Mouse (Mus musculus) layer of hippocampus, postnatal 14 days (tissue): ENCODE data around the gene Gm49661. TPM values are rescaled to one million over a fixed set of nuclear protein-coding genes. Genes with fewer than 3 reads are reported as not detected.

Experiments used
- DNase-seq, 2 experiments: peaks; one replicate each; pipeline ENCODE4 v3.0.0; 2021 to 2022; ENCODE audit warnings: low spot score in 2 of 2, mixed read lengths in 1 of 2
- microRNA-seq, 2 experiments: library from miRNA; unstranded; fragments of <30 nt; microRNA quantifications; one replicate each; pipeline ENCODE4 v1.2.0; 2021
- total RNA-seq, 2 experiments: library from RNA; stranded (reverse); gene quantifications; 2 replicates each; pipeline ENCODE4 v1.2.3; 2021

Gene Gm49661
- total RNA-seq, 2 experiments from 2014 or later, result not detected

DNA sequence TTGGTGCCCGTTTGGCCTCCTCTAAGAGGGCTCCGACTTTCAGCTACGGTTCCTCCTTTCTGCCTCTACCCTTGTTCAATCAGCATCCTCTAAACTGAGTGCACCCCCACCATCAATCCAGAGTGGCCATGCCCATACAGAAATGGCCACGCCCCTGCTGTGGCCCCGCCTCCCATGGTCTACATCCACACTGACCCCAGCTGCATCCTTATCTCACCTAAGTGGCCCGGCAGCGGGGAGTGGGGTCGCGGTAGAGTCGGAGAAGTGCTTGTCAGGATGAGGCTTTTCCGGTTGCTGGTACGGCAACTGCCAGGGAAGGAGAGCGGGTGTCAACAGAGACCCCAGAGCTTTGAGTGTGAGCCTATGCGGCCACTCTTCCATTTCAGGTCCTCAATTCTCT, 33.7 kb downstream of the Gm49661 start:
- DNase-seq, result no peak

DNA sequence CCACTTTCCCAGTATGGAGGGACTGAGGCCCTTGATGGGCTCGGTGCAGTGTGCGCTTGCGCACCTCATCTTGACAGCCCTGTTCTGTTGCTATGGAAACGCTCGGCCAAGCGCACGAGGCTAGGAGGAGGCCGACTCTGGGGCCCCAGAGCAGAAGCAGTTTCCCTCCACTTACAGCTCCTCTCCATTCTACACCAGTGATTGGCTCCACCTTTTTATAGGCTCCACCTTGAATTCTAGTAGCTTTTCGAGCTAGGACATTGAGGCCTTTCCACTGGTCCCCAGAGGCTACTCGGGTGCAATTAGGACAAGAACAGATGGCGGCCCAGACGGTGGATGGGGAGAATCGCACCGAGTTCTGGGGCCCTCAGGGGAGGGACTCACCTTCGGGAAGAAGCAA, 34.4 kb downstream of the Gm49661 start:
- no peak for DNase-seq

DNA sequence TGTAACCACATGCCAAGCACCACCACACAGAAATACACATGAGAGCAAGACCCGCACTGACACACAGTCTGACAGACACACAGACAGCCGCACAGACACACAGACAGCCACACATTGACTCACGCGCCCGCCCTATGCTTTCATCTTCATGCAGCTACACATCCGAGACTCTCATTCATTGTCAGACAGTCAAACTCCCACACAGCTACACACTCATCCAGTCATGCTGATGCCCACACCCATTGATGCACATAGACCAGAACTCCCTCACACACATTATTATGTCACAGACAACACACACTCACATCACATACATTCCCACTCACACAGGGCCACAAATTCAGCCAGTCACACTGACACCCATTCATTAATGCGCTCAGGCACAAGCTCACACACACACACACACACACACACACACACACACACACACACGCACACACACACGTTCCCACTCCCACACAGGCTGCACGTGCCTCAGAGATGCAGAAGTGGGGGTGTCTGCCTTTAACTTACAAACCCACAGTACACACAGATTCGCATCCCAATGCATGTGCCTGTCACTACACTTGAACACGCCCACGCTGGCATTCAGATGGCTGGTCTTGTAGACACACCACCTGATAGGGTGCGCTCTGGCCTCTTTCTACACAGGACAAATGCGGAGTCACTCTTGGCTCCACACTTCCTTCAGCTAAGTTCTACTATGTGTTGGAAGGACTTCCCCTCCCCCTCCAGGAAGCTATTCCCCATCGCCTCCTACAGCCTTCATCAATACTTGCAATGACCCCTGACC, 35.3 kb downstream of the Gm49661 start:
- DNase-seq, result no peak

DNA sequence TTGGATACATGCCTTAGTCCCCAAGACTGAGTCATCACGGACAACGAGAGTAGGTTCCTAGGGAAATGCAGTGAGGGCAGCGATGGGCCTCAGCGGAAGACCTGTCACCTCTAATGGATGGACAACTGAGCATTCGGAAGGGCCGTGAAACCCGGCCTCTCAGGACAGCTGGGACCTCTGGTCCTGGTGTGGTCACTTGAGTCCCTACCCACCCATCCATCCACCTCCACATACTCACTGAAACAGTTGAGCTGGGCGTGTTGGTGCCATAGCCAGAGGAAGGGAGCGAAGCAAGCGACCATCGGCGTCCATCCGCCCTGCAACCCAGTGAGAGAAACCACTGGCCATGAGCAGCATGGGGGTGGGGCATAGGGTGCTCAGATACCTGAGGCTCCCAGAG, 38.7 kb downstream of the Gm49661 start:
- DNase-seq, result no peak

- DNase-seq, result peak; percentile 70 to 71
These were observed 40.6 kb downstream of the Gm49661 start for GRCm38 (mm10) chr8:84928456-84929306.

- DNase-seq, result no peak
These were observed 41.7 kb downstream of the Gm49661 start for GRCm38 (mm10) chr8:84927513-84927912.

GRCm38 (mm10) chr8:84925557-84925956, 43.7 kb downstream of the Gm49661 start:
- DNase-seq, result no peak

- DNase-seq, result no peak
These were observed 47.6 kb downstream of the Gm49661 start for GRCm38 (mm10) chr8:84921596-84921995.

DNA sequence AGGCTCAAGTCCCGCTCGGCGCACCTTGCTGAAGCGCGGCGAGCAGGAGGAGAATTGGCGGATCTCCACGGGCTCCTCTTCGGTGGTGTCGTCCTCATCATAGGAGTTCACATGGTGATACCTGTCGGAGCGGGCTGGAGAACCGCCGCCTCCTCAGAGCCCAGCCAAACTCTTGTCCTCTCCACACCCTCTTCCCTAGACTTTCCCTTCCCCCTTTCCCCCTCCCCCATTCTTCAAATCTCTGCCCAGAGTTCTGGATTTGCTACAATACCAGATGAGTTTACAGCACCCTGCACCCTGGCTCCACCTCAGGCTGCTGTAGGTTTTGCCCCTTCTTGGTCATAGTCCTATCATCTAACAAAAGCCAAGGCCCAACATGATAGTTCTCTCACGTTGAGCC, 50.6 kb downstream of the Gm49661 start:
- DNase-seq, result no peak

DNA sequence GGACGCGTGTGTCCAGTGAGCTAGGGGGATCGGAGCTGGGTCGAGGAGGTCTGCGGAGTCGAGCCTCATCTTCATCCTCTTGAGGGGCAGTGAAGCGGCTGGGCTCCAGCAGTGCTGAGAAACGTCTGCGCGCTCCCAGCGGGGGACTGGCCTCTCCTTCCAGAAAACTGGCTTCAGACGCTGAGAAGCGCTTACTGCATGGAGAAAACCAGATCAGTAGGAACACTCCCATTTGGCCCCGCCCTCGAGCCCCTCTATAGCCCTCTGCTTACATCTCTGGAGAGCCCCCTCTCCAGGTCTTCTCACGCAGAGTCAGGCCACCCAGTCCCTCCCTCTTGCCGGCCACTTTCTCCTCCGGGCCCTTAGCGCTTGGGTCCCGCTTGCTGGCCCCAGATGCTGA, 51.5 kb downstream of the Gm49661 start:
- DNase-seq, result no peak

Small RNAs within 50 kb of the gene (microRNA-seq; reads per million reads assigned to microRNA genes)
- 2.5 to 7.6 reads per million in 2 experiments for gene Gm24197

Other genes starting within 250 kb of the Gm49661 start
- not detected for gene G430095P16Rik, start 246.4 kb downstream of the Gm49661 start, total RNA-seq
- 100 to 1,000 TPM; 519 to 562 TPM for gene Nfix, start 169.1 kb downstream of the Gm49661 start, total RNA-seq
- 1 to 10 TPM; 7.4 to 8.6 TPM for gene Dand5, start 146.6 kb downstream of the Gm49661 start, total RNA-seq
- 10 to 100 TPM; 19.4 to 20.4 TPM for gene Gadd45gip1, start 137.9 kb downstream of the Gm49661 start, total RNA-seq
- 10 to 100 TPM; 59.4 to 64.8 TPM for gene Rad23a, start 128.8 kb downstream of the Gm49661 start, total RNA-seq
- gene Calr, start 122.5 kb downstream of the Gm49661 start, total RNA-seq, result 100 to 1,000 TPM; 453 to 590 TPM
- gene Farsa, start 112.4 kb downstream of the Gm49661 start, total RNA-seq, result 10 to 100 TPM; 55.3 to 58.4 TPM
- gene Syce2, start 97.3 kb downstream of the Gm49661 start, total RNA-seq, result 10 to 100 TPM; 21.4 to 24.5 TPM
- gene Gcdh, start 75.5 kb downstream of the Gm49661 start, total RNA-seq, result 10 to 100 TPM; 35.0 to 35.6 TPM
- gene Klf1, start 67.5 kb downstream of the Gm49661 start, total RNA-seq, result not detected
- gene Dnase2a, start 60.9 kb downstream of the Gm49661 start, total RNA-seq, result 1 to 10 TPM; 4.0 TPM
- 100 to 1,000 TPM; 127 to 140 TPM for gene Mast1, start 32.1 kb downstream of the Gm49661 start, total RNA-seq
- gene Rtbdn, start 22.4 kb downstream of the Gm49661 start, total RNA-seq, result 1 to 10 TPM; 1.5 to 1.8 TPM
- 100 to 1,000 TPM; 417 to 431 TPM for gene Prdx2, start 154 bp upstream of the Gm49661 start, total RNA-seq
- gene Rnaseh2a, start 334 bp upstream of the Gm49661 start, total RNA-seq, result 10 to 100 TPM; 34.3 to 34.4 TPM
- 10 to 100 TPM; 45.5 to 54.7 TPM for gene Junb, start 9.3 kb upstream of the Gm49661 start, total RNA-seq
- gene Hook2, start 21.2 kb upstream of the Gm49661 start, total RNA-seq, result 1 to 10 TPM; 7.6 to 9.0 TPM
- not detected for gene Best2, start 45.1 kb upstream of the Gm49661 start, total RNA-seq
- gene Asna1, start 55.8 kb upstream of the Gm49661 start, total RNA-seq, result 100 to 1,000 TPM; 108 to 115 TPM
- gene Trir, start 57.4 kb upstream of the Gm49661 start, total RNA-seq, result 100 to 1,000 TPM; 136 to 150 TPM
- 100 to 1,000 TPM; 150 to 152 TPM for gene Tnpo2, start 67.5 kb upstream of the Gm49661 start, total RNA-seq
- 10 to 100 TPM; 36.2 to 41.4 TPM for gene Fbxw9, start 90.6 kb upstream of the Gm49661 start, total RNA-seq
- not detected for gene Gm5741, start 98.5 kb upstream of the Gm49661 start, total RNA-seq
- gene Dhps, start 102.3 kb upstream of the Gm49661 start, total RNA-seq, result 10 to 100 TPM; 63.8 to 67.4 TPM
- 10 to 100 TPM; 57.5 to 61.5 TPM for gene Wdr83os, start 111.3 kb upstream of the Gm49661 start, total RNA-seq
- 10 to 100 TPM; 26.3 to 34.6 TPM for gene Wdr83, start 111.9 kb upstream of the Gm49661 start, total RNA-seq
- gene Man2b1, start 113.8 kb upstream of the Gm49661 start, total RNA-seq, result 10 to 100 TPM; 39.6 to 42.7 TPM
- 1 to 10 TPM; 5.6 to 5.8 TPM for gene Zfp791, start 153.7 kb upstream of the Gm49661 start, total RNA-seq
- gene Cks1brt, start 182.5 kb upstream of the Gm49661 start, total RNA-seq, result not detected